Mouse (Mus musculus): ENCODE measurements at regions not wholly inside any gene's neighbourhood (a gene's known extent, or its start where the extent isn't known, plus 50 kb on each side); places are given as distances from the start of the nearest gene placed in this dataset.

GRCm38 (mm10) chr2:9697591-9698345, 183.3 kb upstream of the 4930412O13Rik start:
- H3K9me3 ChIP-seq (ENCODE audit: control insufficient read depth, insufficient read depth, low read depth, low read length): no peaks in the 10 kb centered on the region
- H3K9ac ChIP-seq (ENCODE audit: insufficient read depth, low read depth, low read length, poor library complexity, severe bottlenecking): no peak overlapping the region
- H3K4me3 ChIP-seq (ENCODE audit: insufficient read depth in 1 of 2, low read depth in 1 of 2, low read length in 2 of 2, poor library complexity in 1 of 2, severe bottlenecking in 1 of 2): no peak overlapping the region
- H3K27ac ChIP-seq (ENCODE audit: insufficient read depth, low read depth, low read length, poor library complexity, severe bottlenecking): no peak overlapping the region
- in situ Hi-C loops (cut with MboI; ENCODE audit: low sequenced_read_pairs in 2 of 2, unreplicated experiment in 2 of 2): no loop called here
- no peaks in the 10 kb centered on the region; the same call in 1 of the 2 replicates for H3K36me3 ChIP-seq (ENCODE audit: control insufficient read depth, insufficient read depth, low read length, poor library complexity, severe bottlenecking)
- no peak for TF ChIP-seq CHD2 (IDR thresholded peaks at IDR 0.05; ENCODE audit: low read depth, low read length)
- no peak for TF ChIP-seq ZNF384 (IDR thresholded peaks at IDR 0.05; ENCODE audit: low read depth, low read length)
- no peak for TF ChIP-seq ZC3H11A (IDR thresholded peaks at IDR 0.05; ENCODE audit: borderline replicate concordance, low read depth, low read length)
- TF ChIP-seq MAFK (IDR thresholded peaks at IDR 0.05; ENCODE audit: insufficient read depth, low read depth, low read length): no peak
- TF ChIP-seq HCFC1 (IDR thresholded peaks at IDR 0.05; ENCODE audit: borderline replicate concordance, insufficient read depth, low read length): no peak
- H3K4me1 ChIP-seq (ENCODE audit: control insufficient read depth in 2 of 2, insufficient read depth in 2 of 2, low read length in 2 of 2, poor library complexity in 1 of 2): no peaks in the 10 kb centered on the region
- no peak for DNase-seq (ENCODE audit: low read depth, low spot score)

GRCm38 (mm10) chr2:9704266-9704665, 176.8 kb upstream of the 4930412O13Rik start:
- no peak for DNase-seq (ENCODE audit: low read depth, low spot score)
- Histone ChIP-seq H3K36me3 (ENCODE audit: control insufficient read depth, insufficient read depth, low read length, poor library complexity, severe bottlenecking) (no peaks in the 10 kb centered on the region; the same call in 1 of the 2 replicates), H3K27ac (ENCODE audit: insufficient read depth, low read depth, low read length, poor library complexity, severe bottlenecking) (no peak overlapping the region), H3K9me3 (ENCODE audit: control insufficient read depth, insufficient read depth, low read depth, low read length) (no peaks in the 10 kb centered on the region), H3K4me1 (ENCODE audit: control insufficient read depth in 2 of 2, insufficient read depth in 2 of 2, low read length in 2 of 2, poor library complexity in 1 of 2) (no peaks in the 10 kb centered on the region), H3K9ac (ENCODE audit: insufficient read depth, low read depth, low read length, poor library complexity, severe bottlenecking) (no peak overlapping the region), H3K4me3 (ENCODE audit: insufficient read depth in 1 of 2, low read depth in 1 of 2, low read length in 2 of 2, poor library complexity in 1 of 2, severe bottlenecking in 1 of 2) (no peak overlapping the region)
- in situ Hi-C loops (cut with MboI; ENCODE audit: low sequenced_read_pairs in 2 of 2, unreplicated experiment in 2 of 2): no loop called here
- TF ChIP-seq ZNF384 (IDR thresholded peaks at IDR 0.05; ENCODE audit: low read depth, low read length) (no peak), CHD2 (IDR thresholded peaks at IDR 0.05; ENCODE audit: low read depth, low read length) (no peak), MAFK (IDR thresholded peaks at IDR 0.05; ENCODE audit: insufficient read depth, low read depth, low read length) (no peak), ZC3H11A (IDR thresholded peaks at IDR 0.05; ENCODE audit: borderline replicate concordance, low read depth, low read length) (no peak), HCFC1 (IDR thresholded peaks at IDR 0.05; ENCODE audit: borderline replicate concordance, insufficient read depth, low read length) (no peak)

- no peaks in the 10 kb centered on the region for H3K9me3 ChIP-seq (ENCODE audit: control insufficient read depth, insufficient read depth, low read depth, low read length)
- no peak overlapping the region for H3K27ac ChIP-seq (ENCODE audit: insufficient read depth, low read depth, low read length, poor library complexity, severe bottlenecking)
- no peak for DNase-seq (ENCODE audit: low read depth, low spot score)
- in situ Hi-C loops (cut with MboI; ENCODE audit: low sequenced_read_pairs in 2 of 2, unreplicated experiment in 2 of 2): no loop called here
- no peaks in the 10 kb centered on the region for H3K4me1 ChIP-seq (ENCODE audit: control insufficient read depth in 2 of 2, insufficient read depth in 2 of 2, low read length in 2 of 2, poor library complexity in 1 of 2)
- no peak overlapping the region for H3K9ac ChIP-seq (ENCODE audit: insufficient read depth, low read depth, low read length, poor library complexity, severe bottlenecking)
- TF ChIP-seq MAFK (IDR thresholded peaks at IDR 0.05; ENCODE audit: insufficient read depth, low read depth, low read length) (no peak), ZC3H11A (IDR thresholded peaks at IDR 0.05; ENCODE audit: borderline replicate concordance, low read depth, low read length) (no peak), HCFC1 (IDR thresholded peaks at IDR 0.05; ENCODE audit: borderline replicate concordance, insufficient read depth, low read length) (no peak), ZNF384 (IDR thresholded peaks at IDR 0.05; ENCODE audit: low read depth, low read length) (no peak), CHD2 (IDR thresholded peaks at IDR 0.05; ENCODE audit: low read depth, low read length) (no peak)
- H3K4me3 ChIP-seq (ENCODE audit: insufficient read depth in 1 of 2, low read depth in 1 of 2, low read length in 2 of 2, poor library complexity in 1 of 2, severe bottlenecking in 1 of 2): no peak overlapping the region
- H3K36me3 ChIP-seq (ENCODE audit: control insufficient read depth, insufficient read depth, low read length, poor library complexity, severe bottlenecking): no peaks in the 10 kb centered on the region
These were observed 171.6 kb upstream of the 4930412O13Rik start for GRCm38 (mm10) chr2:9709466-9709865.

GRCm38 (mm10) chr2:9717904-9718303, 163.1 kb upstream of the 4930412O13Rik start:
- Histone ChIP-seq H3K36me3 (ENCODE audit: control insufficient read depth, insufficient read depth, low read length, poor library complexity, severe bottlenecking) (no peaks in the 10 kb centered on the region), H3K9ac (ENCODE audit: insufficient read depth, low read depth, low read length, poor library complexity, severe bottlenecking) (no peak overlapping the region), H3K4me1 (ENCODE audit: control insufficient read depth in 2 of 2, insufficient read depth in 2 of 2, low read length in 2 of 2, poor library complexity in 1 of 2) (no peaks in the 10 kb centered on the region), H3K9me3 (ENCODE audit: control insufficient read depth, insufficient read depth, low read depth, low read length) (no peaks in the 10 kb centered on the region), H3K4me3 (ENCODE audit: insufficient read depth in 1 of 2, low read depth in 1 of 2, low read length in 2 of 2, poor library complexity in 1 of 2, severe bottlenecking in 1 of 2) (no peak overlapping the region), H3K27ac (ENCODE audit: insufficient read depth, low read depth, low read length, poor library complexity, severe bottlenecking) (no peak overlapping the region)
- no peak for DNase-seq (ENCODE audit: low read depth, low spot score)
- TF ChIP-seq CHD2 (IDR thresholded peaks at IDR 0.05; ENCODE audit: low read depth, low read length) (no peak), ZNF384 (IDR thresholded peaks at IDR 0.05; ENCODE audit: low read depth, low read length) (no peak), HCFC1 (IDR thresholded peaks at IDR 0.05; ENCODE audit: borderline replicate concordance, insufficient read depth, low read length) (no peak), MAFK (IDR thresholded peaks at IDR 0.05; ENCODE audit: insufficient read depth, low read depth, low read length) (no peak)
- in situ Hi-C loops (cut with MboI; ENCODE audit: low sequenced_read_pairs in 2 of 2, unreplicated experiment in 2 of 2): no loop called here
